Mouse (Mus musculus) retina, postnatal 1 day (tissue): ENCODE measurements around the gene Agpat3.
"Not testable (repeated sequence)": the region's sequence is repeated elsewhere in the genome, so short reads cannot be mapped to it uniquely, and the experiment has no call there.

ENCODE experiments used
- DNase-seq: peaks from one replicate; pipeline ENCODE4 v3.0.0-alpha.2; 2012

Gene Agpat3

DNA sequence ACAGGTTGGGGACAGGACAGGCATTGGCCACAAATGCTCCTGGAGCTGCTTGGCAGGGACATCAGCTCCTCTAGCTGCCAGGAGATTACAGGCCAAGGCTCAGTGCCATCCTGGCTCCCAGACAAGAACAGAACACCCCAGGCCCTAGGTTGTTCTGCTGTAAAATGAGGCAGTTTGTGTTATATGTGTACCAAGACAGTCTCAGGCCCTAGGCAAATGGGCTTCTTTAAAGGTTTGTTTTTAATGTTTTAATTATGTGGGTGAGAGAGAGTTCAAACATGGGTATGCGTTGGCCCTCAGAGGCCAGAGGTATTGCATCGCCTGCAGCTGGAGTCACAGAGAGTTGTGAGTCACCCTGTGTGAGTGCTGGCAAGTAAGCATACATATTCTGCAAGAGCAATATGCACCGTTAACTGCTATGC, 8.0 kb upstream of the Agpat3 start:
- DNase-seq, result no peak

DNA sequence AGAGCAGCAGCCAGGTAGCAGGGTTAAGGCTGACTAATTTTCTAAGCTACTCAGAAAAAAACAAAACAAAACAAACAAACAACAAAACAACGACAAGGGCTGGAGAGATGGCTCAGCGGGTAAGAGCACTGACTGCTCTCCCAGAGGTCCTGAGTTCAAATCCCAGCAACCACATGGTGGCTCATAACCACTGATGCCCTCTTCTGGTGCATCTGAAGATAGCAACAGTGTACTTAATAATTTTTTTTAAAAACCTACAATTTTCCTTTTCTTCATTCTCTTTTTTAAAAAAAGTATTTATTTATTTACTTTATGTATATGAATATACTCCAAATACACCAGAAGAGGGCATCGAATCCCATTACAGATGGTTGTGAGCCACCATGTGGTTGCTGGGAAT, 6.7 kb upstream of the Agpat3 start:
- not testable (repeated sequence) for DNase-seq

DNA sequence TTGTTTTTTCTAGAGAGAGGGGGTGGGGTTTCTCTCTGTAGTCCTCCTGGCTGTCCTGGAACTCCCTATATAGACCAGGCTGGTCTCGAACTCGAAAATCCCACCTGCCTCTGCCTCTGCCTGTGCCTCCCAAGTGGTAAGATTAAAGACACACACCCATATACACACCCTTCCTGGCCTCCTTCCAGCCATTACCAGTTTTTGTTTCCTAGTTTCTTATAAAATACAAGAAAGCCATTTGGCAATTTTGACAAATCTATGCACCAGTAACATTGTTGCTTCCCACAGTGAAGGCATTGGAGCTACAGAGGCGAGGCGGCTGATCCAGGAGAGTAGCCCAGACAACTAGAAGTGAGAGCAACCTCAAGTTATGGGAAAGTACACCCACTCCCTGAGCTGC, 6.0 kb upstream of the Agpat3 start:
- DNase-seq, result no peak

DNA sequence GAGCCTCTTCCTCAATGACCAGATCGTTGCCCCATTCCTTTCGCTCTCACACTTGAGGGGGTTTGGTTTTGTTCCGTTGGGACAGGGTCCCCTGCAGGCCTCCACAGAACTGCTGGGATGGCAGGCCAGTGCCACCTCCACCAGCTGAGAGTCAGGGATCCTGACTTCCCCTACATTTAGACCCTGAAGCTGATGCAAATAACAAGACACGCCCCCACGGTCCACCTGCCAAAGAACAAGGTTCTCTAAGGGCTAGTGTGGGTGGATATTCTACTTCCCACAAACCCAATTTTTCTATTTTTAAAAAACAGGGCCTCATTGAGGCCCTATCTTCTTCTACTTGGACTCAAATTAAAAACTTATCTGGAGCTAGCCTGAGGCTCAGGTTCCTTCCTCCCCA, 5.5 kb upstream of the Agpat3 start:
- DNase-seq, result no peak

DNA sequence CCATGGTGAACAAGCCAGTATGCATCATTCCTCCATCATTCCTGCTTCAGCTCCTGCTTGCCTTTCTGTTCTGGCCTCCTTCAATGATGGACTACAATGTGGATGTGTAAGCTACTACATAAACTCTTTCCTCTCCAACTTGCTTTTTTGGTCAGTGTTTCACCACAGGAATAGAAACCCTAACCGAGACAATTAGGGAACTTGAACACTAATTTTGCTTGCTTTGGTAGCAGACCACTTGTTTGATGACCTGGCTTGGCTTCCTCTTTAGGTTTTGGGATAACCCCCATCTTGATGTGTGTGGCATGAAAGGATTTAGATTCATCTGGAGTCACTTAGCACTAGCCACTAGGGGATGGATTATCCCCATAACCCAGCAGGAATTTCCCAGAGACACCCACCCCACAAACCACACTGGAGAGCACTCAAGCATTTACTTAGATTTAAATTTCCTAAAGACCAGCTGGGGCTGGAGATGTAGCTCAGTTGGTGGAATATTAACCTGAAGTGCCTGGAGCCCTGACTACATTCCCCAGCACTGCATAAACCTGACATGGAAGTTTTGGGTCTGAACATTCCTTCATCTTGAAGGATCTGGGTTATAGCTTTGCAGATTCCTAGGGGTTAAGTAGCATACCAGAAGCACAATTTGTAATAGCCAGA, 3.8 kb upstream of the Agpat3 start:
- no peak for DNase-seq

DNA sequence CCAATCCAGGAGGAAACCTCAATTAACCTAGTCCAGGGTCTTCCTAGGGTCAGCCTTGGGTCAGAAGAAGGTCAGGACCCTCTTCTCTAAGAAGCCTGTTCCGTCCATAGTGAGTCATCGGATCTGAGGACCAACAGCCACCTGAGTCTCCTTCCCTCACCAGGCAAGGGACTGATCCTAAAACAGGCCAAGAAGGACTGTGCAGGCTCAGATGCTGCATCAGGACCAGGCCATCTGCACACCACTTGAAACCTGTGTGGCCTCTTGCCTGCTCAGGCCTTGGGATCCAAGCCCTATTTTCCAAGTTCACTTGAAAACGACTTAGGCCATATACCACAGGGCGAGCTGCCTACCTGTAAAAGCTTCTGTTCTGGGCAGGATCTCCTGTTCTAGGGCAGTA, 907 bp upstream of the Agpat3 start:
- DNase-seq, result no peak

DNA sequence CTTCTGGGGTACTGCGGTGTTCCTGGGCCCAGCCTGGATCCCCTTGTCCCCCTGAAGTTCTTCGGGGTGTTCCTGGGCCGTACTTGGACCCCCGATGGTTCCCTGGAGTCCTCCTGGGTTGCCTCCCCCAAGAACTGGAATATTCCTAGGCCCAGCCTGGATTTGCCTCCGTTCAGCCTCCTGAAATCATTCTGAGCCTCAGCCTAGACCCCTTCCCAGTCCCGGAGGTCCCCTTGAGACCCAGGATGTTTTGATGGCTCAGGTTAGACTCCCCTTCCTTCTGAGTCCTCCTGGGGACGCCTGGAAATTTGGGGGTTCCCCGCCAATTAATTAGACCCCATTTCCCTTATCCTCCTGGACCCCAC, 359 bp upstream of the Agpat3 start:
- no peak for DNase-seq

DNA sequence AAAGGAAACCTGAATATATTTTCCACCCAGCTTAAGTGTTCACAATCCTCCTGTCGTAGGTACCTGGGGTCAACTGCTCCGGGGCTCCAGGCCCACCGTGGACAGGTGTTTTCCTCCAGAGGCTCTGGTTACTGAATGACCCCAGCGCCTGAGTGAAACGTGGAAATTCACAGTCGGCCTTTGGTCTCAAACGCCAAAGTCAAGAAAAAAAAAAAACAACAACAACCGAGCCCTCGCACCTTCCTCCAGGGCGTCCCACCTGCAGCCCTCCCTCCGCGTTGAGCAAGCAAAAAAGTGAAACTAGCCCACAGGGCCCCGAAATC, 764 bp downstream of the Agpat3 start:
- DNase-seq, result no peak

DNA sequence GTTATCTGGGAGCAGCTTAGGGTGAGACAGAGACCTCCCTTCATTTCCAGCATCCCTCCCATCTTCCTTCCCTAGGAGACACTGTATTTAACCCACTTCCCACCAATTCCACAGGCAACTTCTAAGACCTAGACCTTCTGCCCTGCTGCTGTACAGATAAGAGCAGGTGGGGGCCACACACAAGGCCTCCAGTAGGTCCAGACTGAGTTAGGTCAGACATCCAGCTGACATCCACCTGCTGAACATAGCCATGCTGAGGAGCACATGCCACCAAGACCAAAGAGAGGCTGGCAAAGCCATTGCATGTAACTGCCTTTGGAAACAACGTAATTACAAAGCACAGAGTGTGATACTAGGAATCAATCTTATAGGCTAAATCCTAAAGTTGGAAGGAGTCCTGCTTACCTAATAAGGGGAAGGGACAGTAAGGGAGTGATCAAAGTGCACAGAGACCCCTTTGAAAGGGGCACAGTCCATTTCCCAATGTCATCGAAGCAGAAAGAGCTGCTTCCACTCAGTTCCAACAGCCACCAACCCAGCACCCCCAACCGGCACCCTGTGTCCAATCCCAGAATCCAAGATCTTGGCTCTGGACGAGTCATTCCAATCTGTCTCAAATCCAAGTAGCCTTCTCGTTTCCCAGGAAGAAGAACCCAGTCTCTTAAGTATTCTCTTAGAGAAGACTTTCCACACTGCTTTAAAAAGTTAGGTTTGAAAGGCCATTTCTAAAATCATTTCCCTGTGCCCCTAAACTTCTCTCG, 1.3 kb downstream of the Agpat3 start:
- DNase-seq, result no peak

DNA sequence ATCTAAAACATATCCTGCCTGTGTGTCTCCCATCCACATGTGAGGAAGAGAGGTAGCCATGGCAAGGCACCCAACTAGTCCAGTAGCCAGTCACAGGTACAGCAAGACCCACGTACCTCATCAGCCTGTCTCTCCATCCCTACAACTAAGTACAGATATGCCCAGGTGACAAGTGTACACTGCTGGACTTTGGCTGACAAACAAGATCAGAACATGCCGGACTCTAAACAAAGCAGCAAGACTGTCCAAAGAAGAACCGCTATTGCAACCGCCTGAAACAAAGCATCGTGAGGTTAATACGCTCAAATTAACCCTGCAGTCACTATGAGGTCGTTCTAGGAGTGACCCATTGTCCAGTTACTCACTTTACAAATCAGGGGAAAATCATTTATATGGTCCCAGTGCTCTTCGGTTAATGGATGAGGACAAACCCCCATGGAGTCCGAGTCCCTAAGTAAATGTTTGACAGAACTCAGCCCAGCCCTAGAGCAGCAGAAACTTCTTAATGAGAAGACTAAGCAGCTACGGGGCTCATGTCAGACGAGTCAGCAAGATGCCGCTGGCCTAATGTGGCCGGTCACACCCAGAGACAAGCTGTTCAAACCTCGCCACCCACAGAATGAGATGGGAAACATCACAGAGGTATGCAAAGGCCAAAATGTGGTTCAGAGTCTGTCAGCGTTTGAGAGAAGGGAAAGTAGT, 2.7 kb downstream of the Agpat3 start:
- DNase-seq, result no peak

DNA sequence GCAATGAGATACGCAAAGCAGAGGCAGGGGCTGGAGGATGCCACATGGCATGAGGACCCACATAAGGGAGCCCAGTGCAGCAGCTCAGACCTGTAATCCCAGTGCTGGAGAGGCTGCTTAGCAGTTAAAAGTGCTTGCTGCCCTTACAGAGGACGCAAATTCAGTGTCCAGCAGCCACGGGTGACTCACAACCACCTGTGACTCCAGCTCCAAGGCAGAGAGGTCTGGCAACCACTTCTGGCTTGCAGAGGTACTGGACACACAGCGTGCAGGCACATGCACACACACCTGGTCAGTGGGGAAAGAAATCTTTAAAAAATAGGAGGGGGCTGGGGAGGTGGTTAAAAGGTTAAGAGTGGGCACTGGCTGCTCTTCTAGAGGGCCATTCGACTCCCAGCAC, 4.1 kb downstream of the Agpat3 start:
- no peak for DNase-seq

DNA sequence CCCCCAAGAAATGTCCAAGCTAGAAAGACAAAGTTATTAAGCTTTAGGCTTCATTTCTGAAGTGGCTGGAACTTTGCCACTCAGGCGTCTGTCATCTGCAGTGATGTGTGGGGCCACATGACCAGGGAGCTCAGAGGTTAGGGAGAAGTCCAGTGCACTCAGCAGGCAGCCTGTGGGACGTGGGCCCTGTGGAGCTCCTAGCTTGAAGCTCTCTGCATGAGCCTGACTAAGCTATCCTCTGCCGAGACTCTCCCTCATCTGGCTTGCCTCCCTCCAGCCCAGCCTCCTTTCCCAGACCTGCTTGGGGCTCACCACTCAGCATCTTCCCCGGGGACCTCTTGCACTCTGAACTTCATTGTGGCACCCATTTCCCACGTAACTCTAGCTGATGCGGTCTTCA, 4.8 kb downstream of the Agpat3 start:
- DNase-seq, result no peak

DNA sequence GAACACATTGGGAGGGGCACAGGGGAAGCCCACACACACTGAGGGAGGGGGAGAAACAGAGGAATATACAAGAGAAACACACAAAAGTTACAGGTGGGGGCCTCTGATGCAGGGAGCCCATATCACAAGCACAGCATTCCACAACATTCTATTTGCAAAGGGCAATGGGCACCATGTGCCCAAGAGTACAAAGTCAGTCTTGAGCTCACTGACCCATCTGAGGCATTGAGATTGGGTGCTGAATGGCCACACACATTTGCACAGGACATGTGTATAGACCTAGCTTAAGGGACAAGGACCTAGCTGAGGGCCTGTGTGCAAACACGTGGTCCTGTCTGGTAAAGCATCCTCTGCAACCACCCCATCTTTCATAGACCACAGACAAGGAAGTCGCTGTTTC, 6.8 kb downstream of the Agpat3 start:
- no peak for DNase-seq

DNA sequence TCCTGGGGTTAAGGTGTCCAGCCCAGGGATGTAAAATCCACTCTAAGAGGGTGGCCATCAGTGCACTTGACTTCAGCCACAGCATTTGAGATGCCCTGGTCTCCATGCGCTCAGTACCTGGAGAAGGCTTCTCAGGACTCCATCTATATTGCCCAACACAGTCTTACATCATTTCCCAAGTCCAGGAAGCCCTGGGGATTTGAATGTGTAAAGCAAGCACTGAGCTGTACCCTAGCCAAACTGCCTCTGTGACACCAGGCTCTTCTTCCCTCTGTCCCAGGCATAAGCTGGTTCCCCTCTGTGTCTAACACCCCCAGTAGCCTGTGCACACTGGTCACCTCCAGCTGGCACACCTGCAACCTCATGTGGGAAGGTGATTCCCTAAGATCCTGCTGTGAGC, 10.2 kb downstream of the Agpat3 start:
- no peak for DNase-seq

DNA sequence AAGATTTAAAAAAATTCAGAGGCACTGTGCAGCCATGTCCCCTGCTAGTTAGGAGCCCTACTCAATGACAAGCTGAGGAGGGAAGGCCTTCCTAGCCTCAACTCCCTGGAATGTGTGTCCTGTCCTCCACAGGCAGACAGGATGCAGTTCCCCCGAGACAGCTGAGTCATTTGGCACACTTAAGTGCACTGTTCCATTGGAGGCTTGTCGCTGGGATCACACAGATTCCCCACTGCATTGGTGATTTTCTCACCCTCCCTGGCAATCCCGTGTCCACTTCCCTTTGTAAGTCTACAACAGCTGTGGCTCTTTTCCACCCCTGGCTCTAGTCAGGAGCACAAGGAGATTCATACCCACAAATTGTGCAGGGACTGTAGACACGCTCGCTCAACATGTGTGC, 14.1 kb downstream of the Agpat3 start:
- no peak for DNase-seq

DNA sequence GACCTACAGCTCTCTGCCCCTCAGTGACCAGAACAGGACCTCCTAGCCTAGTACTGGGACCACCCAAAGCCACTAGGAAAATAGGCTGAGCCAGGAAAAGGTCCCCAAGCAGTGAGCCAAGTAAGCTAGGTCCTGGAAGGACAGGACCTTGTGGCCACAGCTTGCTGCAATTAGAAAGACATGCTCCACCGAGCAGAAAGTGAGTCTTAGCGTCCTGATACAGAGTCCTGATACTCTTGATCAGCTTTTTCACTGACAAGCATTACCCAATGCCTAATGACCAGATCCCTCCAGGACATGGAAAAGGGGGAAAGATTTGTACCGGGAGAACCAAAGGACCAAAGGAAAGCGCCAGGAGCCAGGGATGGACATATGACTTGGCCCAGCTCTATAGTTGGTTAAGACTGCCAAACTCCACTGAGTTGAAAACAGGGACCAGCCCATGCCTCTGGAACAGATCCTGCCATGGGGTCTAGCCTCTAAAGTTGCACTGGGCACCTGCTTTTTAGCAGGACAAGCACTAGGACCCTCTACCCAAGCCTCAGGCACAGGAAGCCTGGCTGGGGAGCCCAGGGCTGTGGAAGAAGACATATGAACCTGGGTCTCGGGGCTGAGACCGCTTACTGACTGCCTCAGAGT, 17.2 kb downstream of the Agpat3 start:
- no peak for DNase-seq

DNA sequence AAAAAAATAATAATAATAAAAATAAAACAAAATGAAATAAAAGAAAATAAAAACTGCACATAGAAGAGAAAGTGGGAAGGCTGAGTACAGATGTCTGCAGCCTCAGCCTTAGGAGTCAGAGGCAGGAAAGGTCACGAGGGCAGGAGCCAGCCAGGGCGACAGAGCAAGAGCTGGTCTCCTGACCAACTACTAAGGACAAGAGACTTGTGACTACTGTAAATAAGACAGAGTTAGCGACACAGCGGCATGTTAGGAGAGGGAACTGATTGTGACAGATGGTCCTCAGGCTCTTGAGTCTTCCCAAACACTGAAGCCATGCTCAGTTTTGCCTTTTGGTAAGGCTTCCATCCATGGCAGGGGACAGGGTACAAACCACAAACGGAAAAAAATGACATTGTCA, 20.7 kb downstream of the Agpat3 start:
- DNase-seq, result no peak

DNA sequence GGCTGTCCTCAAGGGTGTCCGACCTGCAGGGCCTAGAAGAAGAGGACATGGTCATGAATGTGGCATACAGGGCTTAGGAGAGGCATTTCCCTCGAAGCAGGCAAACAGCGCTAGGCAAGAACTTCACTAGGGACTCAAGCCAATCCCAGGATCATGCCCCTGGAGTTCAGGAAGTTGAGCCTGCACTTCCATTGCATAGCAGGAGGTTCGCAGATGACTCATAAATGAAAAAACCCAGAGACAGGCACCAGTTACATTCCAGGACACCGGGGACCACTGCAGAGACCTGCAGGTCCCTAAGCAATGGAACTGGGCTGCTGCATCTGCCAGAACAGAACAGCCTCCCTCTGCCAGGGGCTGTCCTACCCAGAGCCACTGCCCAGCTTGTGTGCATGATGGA, 23.0 kb downstream of the Agpat3 start:
- DNase-seq, result no peak

DNA sequence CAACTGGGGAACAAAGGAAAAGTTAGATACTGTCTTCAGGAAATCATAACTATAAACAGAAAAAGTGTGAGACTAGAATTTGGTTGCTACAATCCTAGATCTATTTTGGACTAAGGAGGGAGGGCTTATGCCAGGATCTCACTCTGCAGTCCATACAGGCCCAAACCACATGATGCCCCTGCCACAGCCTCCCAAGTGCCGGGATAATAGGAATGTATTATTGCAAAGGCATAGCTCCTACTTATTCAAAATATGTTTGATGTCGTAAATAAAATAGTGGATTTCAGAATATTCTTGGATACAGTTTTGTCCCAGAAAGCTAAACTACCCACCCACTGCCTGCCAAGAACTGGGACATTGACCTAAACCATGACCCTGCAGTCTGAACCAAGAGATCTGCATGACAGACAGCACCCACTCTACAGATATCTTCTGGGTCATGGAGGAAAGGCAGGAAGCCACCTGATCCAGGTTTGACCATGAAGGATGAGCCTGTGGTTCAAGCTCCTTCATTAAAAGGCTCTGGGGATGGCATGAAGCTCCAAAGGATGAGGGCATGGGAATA, 24.2 kb downstream of the Agpat3 start:
- DNase-seq, result no peak

DNA sequence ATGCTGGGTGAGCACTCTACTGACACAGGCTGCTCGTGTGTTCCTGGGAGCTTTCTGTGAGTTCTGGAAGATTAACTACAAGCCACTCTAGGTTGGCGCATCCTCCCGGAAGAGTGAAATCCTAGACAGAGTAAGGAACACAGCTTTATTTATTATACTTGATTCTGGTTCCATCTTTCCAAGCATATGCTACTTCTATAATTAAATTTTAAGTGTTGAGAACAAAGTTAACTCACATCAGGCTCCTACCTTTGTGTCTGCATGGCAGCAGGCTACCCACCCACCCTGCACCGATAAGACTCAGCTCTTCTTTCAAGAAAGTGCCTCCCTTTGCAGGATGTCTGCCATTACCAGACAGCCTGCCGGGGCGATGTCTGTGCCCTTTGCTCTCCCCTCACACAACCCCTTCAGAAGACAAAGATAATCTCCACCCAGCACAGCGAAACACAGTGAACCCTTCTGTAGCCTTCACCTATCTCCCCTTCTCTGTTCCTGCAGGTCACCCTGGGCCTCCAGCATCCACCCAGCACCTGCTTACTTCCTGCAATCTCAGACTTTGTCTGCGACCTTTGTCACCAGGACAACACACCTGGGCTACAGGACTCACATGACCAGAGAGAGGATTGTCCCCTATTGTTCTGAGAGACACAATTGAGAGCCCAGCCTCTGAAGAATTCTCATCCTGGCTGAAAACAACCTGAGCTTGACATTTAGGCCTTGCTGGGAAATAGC, 26.2 kb downstream of the Agpat3 start:
- DNase-seq, result no peak

DNA sequence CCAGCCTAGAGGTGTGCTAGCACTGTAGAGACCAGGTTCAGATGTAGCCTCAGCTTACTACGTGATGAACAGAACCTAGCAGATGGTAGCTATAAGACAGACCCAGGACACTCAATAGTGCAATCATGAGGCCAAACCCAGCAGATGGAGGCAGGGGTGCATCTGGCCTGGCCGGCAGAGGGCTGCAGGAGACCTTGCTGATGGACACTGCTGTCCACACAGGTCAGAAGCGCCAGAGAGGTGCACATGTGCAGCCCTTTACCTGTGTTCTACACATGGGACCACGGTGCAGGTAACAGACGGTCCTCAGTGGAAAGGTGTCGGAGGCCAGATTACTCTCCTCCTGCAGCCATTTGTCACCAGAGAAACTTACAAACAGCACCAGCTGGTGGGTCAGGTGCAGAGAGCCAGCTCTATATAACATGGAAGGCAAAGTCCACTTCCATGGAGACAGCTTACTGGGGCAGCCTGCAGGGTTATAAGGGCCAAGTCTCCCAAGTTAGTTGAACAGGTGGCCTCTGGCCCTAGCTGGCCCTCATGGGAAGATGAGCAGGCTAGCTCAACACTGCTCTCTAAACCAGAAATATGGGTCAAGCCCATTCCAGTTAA, 27.6 kb downstream of the Agpat3 start:
- no peak for DNase-seq

DNA sequence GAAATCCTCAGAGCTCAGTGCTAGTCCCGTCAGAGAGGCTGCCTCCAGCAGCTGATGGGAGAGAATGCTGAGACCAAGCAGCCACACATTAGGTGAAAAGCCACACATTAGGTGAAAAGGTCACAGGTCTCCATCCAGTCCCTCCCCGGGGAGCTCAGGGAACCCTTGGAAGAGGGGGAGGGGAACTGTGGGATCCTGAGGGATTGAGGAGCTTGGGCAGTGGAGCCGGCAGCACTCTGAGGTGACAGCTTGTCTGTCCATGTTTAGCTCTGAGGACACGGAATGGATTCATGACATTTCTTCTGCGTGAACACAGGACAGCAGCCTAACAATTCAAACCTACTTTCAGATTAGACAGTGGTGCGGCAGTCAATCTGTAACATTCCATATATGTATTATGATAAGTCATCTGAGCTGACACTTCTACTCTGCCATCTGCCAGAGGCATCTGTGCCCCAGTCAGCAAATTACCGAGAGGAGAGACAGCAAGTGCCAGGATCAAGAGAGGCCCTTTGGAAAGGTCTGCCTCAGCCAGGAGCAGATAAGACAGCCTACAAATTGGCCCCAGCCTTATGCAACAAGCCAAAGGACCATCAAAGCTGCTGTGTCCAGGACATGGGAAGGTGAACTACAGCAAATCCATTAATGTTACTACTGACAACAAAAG, 28.9 kb downstream of the Agpat3 start:
- peak; percentile 70 for DNase-seq
